Mouse (Mus musculus): ENCODE results near the gene Diaph2. TPM values are rescaled to one million over a fixed set of nuclear protein-coding genes. Genes with fewer than 3 reads are reported as not detected.

Diaph2 gene
- polyA plus RNA-seq, 1 experiment from 2014 or later: 5.8 TPM

DNA sequence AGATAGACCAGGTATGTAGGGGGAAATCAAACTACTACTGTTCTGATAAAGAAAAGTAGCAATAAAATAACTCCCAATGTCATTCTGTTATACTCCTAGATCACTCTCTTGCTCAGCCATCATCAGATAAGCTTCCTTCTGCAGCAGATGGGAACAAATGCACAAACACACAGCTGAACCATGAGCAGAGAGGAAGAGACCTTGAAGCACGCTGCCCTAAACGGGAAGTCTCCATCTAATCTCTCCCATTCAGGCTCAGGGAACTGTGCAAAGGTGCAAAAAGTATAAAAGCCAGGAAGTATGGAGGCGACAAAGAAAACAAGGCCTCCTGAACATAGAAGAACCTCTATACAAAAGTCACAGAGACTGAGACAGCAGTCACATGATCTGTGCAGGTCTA is 6.6 kb upstream of the Diaph2 start:
- DNase-seq (ENCODE audit: low spot score): no peak
- no peak for ATAC-seq (ENCODE audit: low FRiP score, low TSS enrichment)
- Histone ChIP-seq H3K36me3 (ENCODE audit: control insufficient read depth, insufficient read depth, low read length) (no peaks in the 10 kb centered on the region), H3K27me3 (ENCODE audit: control insufficient read depth, insufficient read depth, low read length) (no peaks in the 10 kb centered on the region), H3K4me2 (replicated peaks; ENCODE audit: low read depth) (no peak overlapping the region), H3K9ac (ENCODE audit: low read length) (no peak overlapping the region), H3K27ac (replicated peaks) (no peak overlapping the region), H3K4me1 (replicated peaks; ENCODE audit: control insufficient read depth, insufficient read depth) (no peaks in the 10 kb centered on the region), H3K4me3 (ENCODE audit: low read depth, low read length) (no peak overlapping the region), H3K9me3 (ENCODE audit: control insufficient read depth, low read length) (no peaks in the 10 kb centered on the region)
- no peak for TF ChIP-seq EP300 (optimal IDR thresholded peaks at IDR 0.05)
- no peak for TF ChIP-seq CTCF (IDR thresholded peaks at IDR 0.05; ENCODE audit: low read depth)
- WGBS: 85% methylated on average over 3 of the region's 3 CpGs

DNA sequence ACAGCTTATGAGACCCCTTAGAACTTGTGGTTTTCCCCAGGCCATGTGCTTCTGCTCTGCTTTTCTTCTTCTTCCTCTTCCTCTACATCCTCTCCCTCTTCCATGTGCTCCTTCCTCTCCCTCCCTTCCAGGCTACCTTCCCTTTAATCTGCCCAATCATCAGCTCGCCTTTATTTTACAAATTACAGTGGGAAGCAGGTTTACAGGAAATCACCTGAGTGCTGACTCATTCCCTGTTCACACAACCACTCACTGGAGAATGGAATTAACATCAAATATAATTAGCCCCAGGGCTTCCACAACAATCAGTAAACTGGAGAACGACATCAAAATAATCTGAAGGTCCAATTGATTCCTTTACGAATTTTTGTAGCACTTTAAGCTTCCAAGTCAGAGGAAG is 3.6 kb upstream of the Diaph2 start:
- H3K4me3 ChIP-seq (ENCODE audit: low read depth, low read length): no peak overlapping the region
- no peak overlapping the region for H3K4me2 ChIP-seq (replicated peaks; ENCODE audit: low read depth)
- TF ChIP-seq EP300 (optimal IDR thresholded peaks at IDR 0.05) (no peak), CTCF (IDR thresholded peaks at IDR 0.05; ENCODE audit: low read depth) (no peak)
- ATAC-seq (ENCODE audit: low FRiP score, low TSS enrichment) (no peak), DNase-seq (ENCODE audit: low spot score) (no peak)
- no peaks in the 10 kb centered on the region for H3K4me1 ChIP-seq (replicated peaks; ENCODE audit: control insufficient read depth, insufficient read depth)
- no peak overlapping the region for H3K27ac ChIP-seq (replicated peaks)
- H3K9ac ChIP-seq (ENCODE audit: low read length): no peak overlapping the region
- H3K27me3 ChIP-seq (ENCODE audit: control insufficient read depth, insufficient read depth, low read length): no peaks in the 10 kb centered on the region
- no peaks in the 10 kb centered on the region for H3K9me3 ChIP-seq (ENCODE audit: control insufficient read depth, low read length)
- H3K36me3 ChIP-seq (ENCODE audit: control insufficient read depth, insufficient read depth, low read length): no peaks in the 10 kb centered on the region
- 64% methylated on average over 3 of the region's 3 CpGs for whole genome bisulfite sequencing

DNA sequence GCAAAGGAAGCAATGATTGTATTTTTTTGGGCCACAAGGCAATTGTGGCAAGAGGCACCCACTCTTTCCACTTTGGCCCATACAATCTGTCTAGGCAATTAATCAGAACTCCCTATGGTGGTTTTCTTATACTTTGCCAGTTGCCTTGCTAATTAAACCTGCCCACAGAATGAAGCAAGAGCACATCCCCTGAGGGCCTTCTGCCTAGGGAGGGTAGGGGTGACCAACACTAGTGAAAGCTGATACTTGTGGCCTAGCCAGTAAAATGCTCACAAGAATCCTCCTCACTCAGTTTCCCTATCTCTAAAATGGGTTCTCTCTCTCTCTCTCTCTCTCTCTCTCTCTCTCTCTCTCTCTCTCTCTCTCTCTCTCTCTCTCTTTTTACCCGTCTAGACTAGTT is 440 bp upstream of the Diaph2 start:
- WGBS: 29% methylated on average over 1 of the region's 1 CpGs

DNA sequence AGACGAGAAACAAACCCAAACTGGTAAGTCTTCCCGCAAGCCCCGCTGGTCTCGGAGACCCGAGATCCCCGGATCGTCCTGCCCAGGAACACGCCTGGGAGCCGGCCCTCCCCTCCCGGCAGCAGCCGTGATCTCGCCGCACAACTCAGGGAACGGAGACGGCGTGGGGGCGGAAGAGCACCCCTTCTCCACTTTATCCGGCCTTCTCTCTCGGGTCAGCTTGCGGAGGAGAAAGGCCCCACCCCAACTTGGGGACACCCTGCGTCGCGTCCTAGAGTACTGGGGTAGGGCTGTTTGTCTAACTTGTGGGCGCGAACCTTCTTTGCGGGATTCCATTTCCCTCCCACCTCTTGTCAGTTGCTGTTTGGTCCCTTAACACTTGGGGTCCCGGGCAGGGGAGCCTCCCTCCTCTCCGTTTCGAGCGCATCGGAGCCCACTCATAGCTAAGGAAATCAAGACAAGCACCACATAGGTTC is 590 bp downstream of the Diaph2 start:
- TF ChIP-seq CTCF (IDR thresholded peaks at IDR 0.05; ENCODE audit: low read depth): no peak
- TF ChIP-seq EP300 (optimal IDR thresholded peaks at IDR 0.05): no peak
- DNase-seq (ENCODE audit: low spot score) (no peak), ATAC-seq (ENCODE audit: low FRiP score, low TSS enrichment) (peak; percentile 64)
- WGBS: 20% methylated on average over 26 of the region's 31 CpGs
- Histone ChIP-seq H3K4me1 (replicated peaks; ENCODE audit: control insufficient read depth, insufficient read depth) (no peaks in the 10 kb centered on the region), H3K36me3 (ENCODE audit: control insufficient read depth, insufficient read depth, low read length) (no peaks in the 10 kb centered on the region), H3K4me2 (replicated peaks; ENCODE audit: low read depth) (peak overlapping the region; percentile 50), H3K9me3 (ENCODE audit: control insufficient read depth, low read length) (no peaks in the 10 kb centered on the region), H3K9ac (ENCODE audit: low read length) (peak overlapping the region; percentile 69), H3K4me3 (ENCODE audit: low read depth, low read length) (peak overlapping the region; percentile 58), H3K27me3 (ENCODE audit: control insufficient read depth, insufficient read depth, low read length) (no peaks in the 10 kb centered on the region), H3K27ac (replicated peaks) (peak overlapping the region; percentile 79)

More for the DNA sequence above, 440 bp upstream of the Diaph2 start:
- DNase-seq (ENCODE audit: low spot score) (no peak), ATAC-seq (ENCODE audit: low FRiP score, low TSS enrichment) (peak; percentile 8; the same call in 1 of the 2 replicates)
- Histone ChIP-seq H3K4me2 (replicated peaks; ENCODE audit: low read depth) (peak overlapping the region; percentile 50), H3K9ac (ENCODE audit: low read length) (no peak overlapping the region), H3K4me3 (ENCODE audit: low read depth, low read length) (peak overlapping the region; percentile 58), H3K27me3 (ENCODE audit: control insufficient read depth, insufficient read depth, low read length) (no peaks in the 10 kb centered on the region), H3K4me1 (replicated peaks; ENCODE audit: control insufficient read depth, insufficient read depth) (no peaks in the 10 kb centered on the region), H3K36me3 (ENCODE audit: control insufficient read depth, insufficient read depth, low read length) (no peaks in the 10 kb centered on the region), H3K27ac (replicated peaks) (no peak overlapping the region), H3K9me3 (ENCODE audit: control insufficient read depth, low read length) (no peaks in the 10 kb centered on the region)
- no peak for TF ChIP-seq EP300 (optimal IDR thresholded peaks at IDR 0.05)
- TF ChIP-seq CTCF (IDR thresholded peaks at IDR 0.05; ENCODE audit: low read depth): no peak

DNA sequence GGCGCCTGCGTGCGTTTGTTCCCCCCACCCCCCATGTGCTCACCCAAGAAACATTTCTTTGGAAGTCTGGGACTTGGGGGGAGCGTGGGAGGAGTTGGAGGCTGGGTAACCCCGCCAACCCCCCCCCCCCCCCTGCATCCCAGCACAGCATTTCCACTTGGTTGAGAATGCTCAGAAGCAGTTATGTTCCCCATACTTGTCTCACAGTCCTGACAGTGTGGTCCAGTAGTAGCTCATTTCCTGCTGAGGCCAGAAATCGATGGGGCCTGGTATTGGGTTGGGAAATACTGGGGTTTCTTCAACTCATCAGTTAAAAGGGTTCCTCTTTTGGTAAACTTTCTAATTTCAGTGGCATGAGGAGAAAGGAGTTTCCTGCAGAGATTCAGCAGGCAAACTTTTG is 1.1 kb downstream of the Diaph2 start:
- no peak for TF ChIP-seq CTCF (IDR thresholded peaks at IDR 0.05; ENCODE audit: low read depth)
- no peak for TF ChIP-seq EP300 (optimal IDR thresholded peaks at IDR 0.05)
- ATAC-seq (ENCODE audit: low FRiP score, low TSS enrichment) (no peak; the same call in 1 of the 2 replicates), DNase-seq (ENCODE audit: low spot score) (no peak)
- Histone ChIP-seq H3K4me3 (ENCODE audit: low read depth, low read length) (peak overlapping the region; percentile 58), H3K9me3 (ENCODE audit: control insufficient read depth, low read length) (no peaks in the 10 kb centered on the region), H3K9ac (ENCODE audit: low read length) (peak overlapping the region; percentile 69), H3K27ac (replicated peaks) (no peak overlapping the region), H3K27me3 (ENCODE audit: control insufficient read depth, insufficient read depth, low read length) (no peaks in the 10 kb centered on the region), H3K36me3 (ENCODE audit: control insufficient read depth, insufficient read depth, low read length) (no peaks in the 10 kb centered on the region), H3K4me2 (replicated peaks; ENCODE audit: low read depth) (peak overlapping the region; percentile 50), H3K4me1 (replicated peaks; ENCODE audit: control insufficient read depth, insufficient read depth) (no peaks in the 10 kb centered on the region)
- 18% methylated on average over 6 of the region's 6 CpGs for WGBS

DNA sequence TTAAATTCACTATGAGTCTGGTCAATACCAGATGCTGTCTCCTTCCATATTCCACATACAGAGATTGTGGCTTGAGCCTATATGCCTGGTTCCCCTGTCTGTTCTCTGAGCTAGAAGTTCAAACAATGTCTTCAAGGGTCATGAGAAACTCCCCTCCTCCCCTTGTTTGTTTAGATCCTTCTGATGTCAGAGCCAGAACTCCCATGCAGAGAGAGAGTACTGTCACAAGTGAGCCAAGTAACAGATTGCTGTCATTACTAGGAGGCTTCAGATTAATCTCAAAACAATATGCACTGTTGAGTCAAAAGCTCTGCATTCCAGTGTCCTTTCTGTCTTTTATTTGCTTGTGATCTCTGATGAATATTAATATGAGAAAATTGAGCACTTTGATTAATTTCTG is 7.1 kb downstream of the Diaph2 start:
- TF ChIP-seq EP300 (optimal IDR thresholded peaks at IDR 0.05) (no peak), CTCF (IDR thresholded peaks at IDR 0.05; ENCODE audit: low read depth) (no peak)
- Histone ChIP-seq H3K4me1 (replicated peaks; ENCODE audit: control insufficient read depth, insufficient read depth) (no peaks in the 10 kb centered on the region), H3K27me3 (ENCODE audit: control insufficient read depth, insufficient read depth, low read length) (no peaks in the 10 kb centered on the region), H3K27ac (replicated peaks) (no peak overlapping the region), H3K9ac (ENCODE audit: low read length) (no peak overlapping the region), H3K36me3 (ENCODE audit: control insufficient read depth, insufficient read depth, low read length) (no peaks in the 10 kb centered on the region), H3K4me3 (ENCODE audit: low read depth, low read length) (no peak overlapping the region), H3K9me3 (ENCODE audit: control insufficient read depth, low read length) (no peaks in the 10 kb centered on the region), H3K4me2 (replicated peaks; ENCODE audit: low read depth) (no peak overlapping the region)
- ATAC-seq (ENCODE audit: low FRiP score, low TSS enrichment): no peak
- no peak for DNase-seq (ENCODE audit: low spot score)
